Mouse (Mus musculus) testis, adult 2 months (tissue): ENCODE results near the gene Abracl.

ENCODE experiments used
- CTCF ChIP-seq: fragments of 200-500 bp; IDR thresholded peaks from 2 replicates; pipeline ENCODE4 v1.5.1; 2012; ENCODE audit warnings: low read depth, mild to moderate bottlenecking, inconsistent platforms, low read length, moderate library complexity; ENCODE audit not compliant: control insufficient read depth, insufficient read depth, insufficient replicate concordance
- POLR2A ChIP-seq: fragments of 200-500 bp; IDR thresholded peaks from 2 replicates; pipeline ENCODE4 v1.6.1; 2012; ENCODE audit warnings: low read depth, mild to moderate bottlenecking, inconsistent platforms, low read length, moderate library complexity; ENCODE audit not compliant: control insufficient read depth

DNA sequence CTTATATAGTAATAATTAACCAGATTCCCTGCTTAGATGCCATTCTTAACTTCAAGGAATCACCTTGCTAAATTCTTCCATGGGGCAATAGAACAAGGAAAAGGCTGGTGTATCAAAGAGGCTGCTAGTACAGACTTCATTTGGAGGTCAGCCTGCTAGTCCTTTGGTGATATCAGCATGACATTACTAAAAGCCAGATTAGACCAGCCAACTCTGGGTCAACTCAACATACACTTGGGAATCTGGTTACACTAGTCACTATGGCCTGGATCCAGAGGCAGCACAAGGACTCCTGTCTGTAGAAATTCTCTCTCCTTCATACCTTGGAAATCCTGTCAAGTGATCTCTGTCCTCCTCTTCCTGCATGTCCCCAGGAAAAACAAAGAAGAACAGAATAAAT lies 23.3 kb upstream of the Abracl start:
- TF ChIP-seq POLR2A, result no peak
- TF ChIP-seq CTCF, result no peak
